Mouse (Mus musculus): Measurements from ENCODE around the gene Lamb2. TPM values are rescaled to one million over a fixed set of nuclear protein-coding genes. Genes with fewer than 3 reads are reported as not detected.

Lamb2 gene
- polyA plus RNA-seq, 1 experiment from 2014 or later, result 17.5 TPM

DNA sequence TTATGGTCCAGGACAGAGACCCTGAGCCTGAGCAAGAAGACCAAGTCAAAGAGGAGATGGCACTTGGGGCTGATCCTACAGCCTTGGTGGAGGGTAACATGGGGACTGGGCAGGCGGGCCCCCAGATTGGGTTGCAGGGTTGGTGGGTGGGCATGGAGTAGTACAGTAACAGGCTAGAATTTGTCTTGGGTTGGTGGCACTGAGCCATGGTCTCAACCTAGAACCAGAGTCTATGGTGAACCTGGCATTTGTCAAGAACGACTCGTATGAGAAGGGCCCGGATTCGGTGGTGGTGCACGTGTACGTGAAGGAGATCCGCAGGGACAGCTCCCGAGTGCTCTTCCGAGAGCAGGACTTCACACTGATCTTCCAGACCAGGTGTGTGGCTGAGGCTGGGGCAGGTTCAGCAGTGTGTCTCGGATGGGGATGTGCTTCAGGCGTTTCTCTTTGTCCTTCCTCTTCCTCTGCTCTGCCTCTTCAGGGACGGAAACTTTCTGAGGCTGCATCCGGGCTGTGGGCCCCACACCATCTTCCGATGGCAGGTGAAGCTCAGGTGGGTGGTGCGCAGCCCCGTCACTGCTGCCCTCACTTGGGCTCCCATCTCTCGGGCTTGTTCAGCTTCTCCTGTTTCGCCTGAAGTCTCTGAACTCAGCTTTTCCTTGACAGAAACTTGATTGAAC is 14.8 kb downstream of the Lamb2 start:
- H3K27me3 ChIP-seq (replicated peaks), result no peaks in the 10 kb centered on the region
- H3K27ac ChIP-seq (replicated peaks), result no peak overlapping the region
- 94% methylated on average over 19 of the region's 19 CpGs for WGBS
- no peak for ATAC-seq (ENCODE audit: low FRiP score)
- H3K9me3 ChIP-seq (replicated peaks), result no peaks in the 10 kb centered on the region
- peaks cover 72% of the 10 kb centered on the region for H3K36me3 ChIP-seq
- H3K4me1 ChIP-seq, result peaks cover 26% of the 10 kb centered on the region
- no peak overlapping the region for H3K4me2 ChIP-seq
- H3K9ac ChIP-seq (replicated peaks), result no peak overlapping the region
- H3K4me3 ChIP-seq (replicated peaks), result no peak overlapping the region

DNA sequence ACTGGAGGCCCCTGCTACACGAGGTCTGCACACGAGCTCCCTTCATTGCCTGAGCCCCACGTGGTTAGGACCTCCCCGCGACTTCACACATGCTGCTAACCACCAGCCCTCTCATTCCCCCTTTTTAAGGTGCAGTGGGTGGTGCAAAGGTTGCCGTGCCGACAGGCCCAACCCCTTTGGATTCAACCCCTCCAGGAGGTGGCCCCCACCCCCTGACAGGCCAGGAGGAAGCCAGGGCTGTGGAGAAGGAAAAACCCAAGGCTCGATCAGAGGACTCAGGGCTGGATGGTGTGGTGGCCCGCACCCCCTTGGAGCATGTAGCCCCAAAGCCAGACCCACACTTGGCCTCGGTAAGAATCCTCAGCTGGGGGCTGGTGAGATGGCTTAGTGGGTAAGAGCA is 15.4 kb downstream of the Lamb2 start:
- H3K4me3 ChIP-seq (replicated peaks), result no peak overlapping the region
- H3K4me1 ChIP-seq, result peaks cover 20% of the 10 kb centered on the region
- no peak overlapping the region for H3K4me2 ChIP-seq
- H3K36me3 ChIP-seq, result peaks cover 78% of the 10 kb centered on the region
- no peak overlapping the region for H3K9ac ChIP-seq (replicated peaks)
- no peak overlapping the region for H3K27ac ChIP-seq (replicated peaks)
- ATAC-seq (ENCODE audit: low FRiP score), result no peak
- no peaks in the 10 kb centered on the region for H3K9me3 ChIP-seq (replicated peaks)
- WGBS, result 85% methylated on average over 10 of the region's 10 CpGs
- no peaks in the 10 kb centered on the region for H3K27me3 ChIP-seq (replicated peaks)

DNA sequence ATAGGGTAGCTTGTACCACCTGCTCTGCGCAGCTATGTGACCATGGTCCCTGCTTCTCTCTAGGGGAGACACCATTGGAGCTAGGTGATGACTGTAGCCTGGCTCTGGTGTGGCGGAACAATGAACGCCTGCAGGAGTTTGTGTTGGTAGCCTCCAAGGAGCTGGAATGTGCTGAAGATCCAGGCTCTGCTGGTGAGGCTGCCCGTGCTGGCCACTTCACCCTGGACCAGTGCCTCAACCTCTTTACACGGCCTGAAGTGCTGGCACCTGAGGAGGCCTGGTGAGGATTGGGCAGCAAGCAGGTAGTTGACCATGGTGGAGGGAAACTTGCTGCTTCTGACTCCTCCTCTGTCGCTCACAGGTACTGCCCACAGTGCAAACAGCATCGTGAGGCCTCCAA is 19.7 kb downstream of the Lamb2 start:
- no peaks in the 10 kb centered on the region for H3K9me3 ChIP-seq (replicated peaks)
- no peak overlapping the region for H3K4me2 ChIP-seq
- H3K9ac ChIP-seq (replicated peaks), result no peak overlapping the region
- H3K4me1 ChIP-seq, result no peaks in the 10 kb centered on the region
- ATAC-seq (ENCODE audit: low FRiP score), result no peak
- H3K27me3 ChIP-seq (replicated peaks), result no peaks in the 10 kb centered on the region
- H3K4me3 ChIP-seq (replicated peaks), result no peak overlapping the region
- H3K36me3 ChIP-seq, result peaks cover 93% of the 10 kb centered on the region
- WGBS, result over 99% methylated on average over 7 of the region's 7 CpGs
- no peak overlapping the region for H3K27ac ChIP-seq (replicated peaks)

DNA sequence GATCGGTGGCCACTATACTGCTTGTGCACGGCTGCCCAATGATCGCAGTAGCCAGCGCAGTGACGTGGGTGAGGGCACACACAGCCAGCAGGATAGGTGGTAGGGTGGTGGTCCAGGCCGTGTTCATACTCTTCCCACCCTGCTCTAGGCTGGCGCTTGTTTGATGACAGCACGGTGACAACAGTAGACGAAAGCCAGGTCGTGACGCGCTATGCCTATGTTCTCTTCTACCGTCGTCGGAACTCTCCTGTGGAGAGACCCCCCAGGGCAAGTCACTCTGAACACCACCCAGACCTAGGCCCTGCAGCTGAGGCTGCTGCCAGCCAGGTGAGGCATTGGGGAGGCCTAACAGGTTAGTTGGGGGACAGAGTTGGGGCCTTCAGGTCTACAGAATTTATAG is 20.4 kb downstream of the Lamb2 start:
- H3K4me2 ChIP-seq, result no peak overlapping the region
- no peaks in the 10 kb centered on the region for H3K27me3 ChIP-seq (replicated peaks)
- H3K4me1 ChIP-seq, result no peaks in the 10 kb centered on the region
- no peak overlapping the region for H3K9ac ChIP-seq (replicated peaks)
- H3K27ac ChIP-seq (replicated peaks), result no peak overlapping the region
- no peak overlapping the region for H3K4me3 ChIP-seq (replicated peaks)
- H3K36me3 ChIP-seq, result peaks cover 85% of the 10 kb centered on the region
- 96% methylated on average over 15 of the region's 15 CpGs for WGBS
- no peaks in the 10 kb centered on the region for H3K9me3 ChIP-seq (replicated peaks)
- no peak for ATAC-seq (ENCODE audit: low FRiP score)

DNA sequence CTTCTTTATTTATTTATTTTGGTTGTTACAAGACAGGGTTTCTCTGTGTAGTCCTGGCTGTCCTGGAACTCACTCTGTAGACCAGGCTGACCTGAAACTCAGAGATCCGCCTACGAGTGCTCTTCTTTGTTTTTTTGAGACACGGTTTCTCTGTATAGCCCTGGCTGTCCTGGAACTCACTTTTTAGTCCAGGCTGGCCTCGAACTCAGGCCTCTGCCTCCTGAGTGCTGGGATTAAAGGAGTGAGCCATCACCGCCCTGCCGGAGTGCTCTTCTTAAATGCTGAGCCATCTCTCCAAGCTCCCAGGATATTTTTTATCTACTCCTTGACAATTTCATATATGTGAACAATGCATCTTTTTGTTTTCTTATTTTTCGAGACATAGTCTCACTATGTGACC is 27.4 kb downstream of the Lamb2 start:
- no peak for ATAC-seq (ENCODE audit: low FRiP score)
- Histone ChIP-seq H3K9ac (replicated peaks) (no peak overlapping the region), H3K4me3 (replicated peaks) (no peak overlapping the region; the same call in 1 of the 2 replicates), H3K36me3 (peaks cover 35% of the 10 kb centered on the region), H3K27ac (replicated peaks) (no peak overlapping the region; the same call in 1 of the 2 replicates), H3K27me3 (replicated peaks) (no peaks in the 10 kb centered on the region), H3K4me1 (peaks cover 25% of the 10 kb centered on the region), H3K9me3 (replicated peaks) (no peaks in the 10 kb centered on the region), H3K4me2 (peak overlapping the region; percentile 88)
- 90% methylated on average over 7 of the region's 7 CpGs for WGBS

DNA sequence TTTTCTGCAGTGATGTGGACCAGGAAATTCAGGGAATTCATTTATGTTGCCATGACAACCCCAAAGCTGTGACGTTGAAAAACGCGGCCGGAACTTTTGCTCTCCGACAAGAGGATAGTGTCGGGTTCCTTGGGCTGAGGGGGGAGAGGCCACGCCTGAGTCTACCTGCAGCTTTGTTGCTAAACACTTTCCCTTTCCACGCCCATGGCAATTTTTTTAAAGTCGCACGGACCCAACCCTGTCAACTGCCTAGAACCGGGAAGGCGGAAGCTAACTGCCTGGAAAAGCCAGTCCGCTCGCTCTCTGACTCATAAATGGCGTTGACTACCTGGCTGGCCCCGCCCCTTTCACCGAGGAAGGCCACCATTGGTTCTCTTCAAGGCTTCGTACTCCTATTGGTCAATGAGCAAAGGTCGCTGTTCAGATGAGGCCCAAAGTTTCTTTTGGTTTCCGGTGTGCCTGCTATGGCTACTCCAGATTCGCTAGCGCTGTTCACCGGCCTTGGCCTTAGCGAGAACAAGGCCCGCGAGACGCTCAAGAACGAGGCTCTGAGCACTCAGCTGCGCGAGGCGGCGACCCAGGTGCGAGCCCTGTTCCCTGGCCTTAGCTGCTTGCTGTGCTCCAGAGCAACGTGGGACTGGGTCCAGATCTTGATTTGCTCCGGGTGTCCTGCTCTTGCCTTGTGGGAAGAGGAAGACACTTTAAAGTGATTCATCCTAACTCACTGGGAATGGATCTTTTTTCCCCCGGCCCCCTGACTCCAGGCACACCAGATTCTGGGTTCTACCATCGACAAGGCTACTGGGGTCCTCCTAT is 28.3 kb downstream of the Lamb2 start, which contains the start of gene Qars:
Gene Qars (plus strand): TSS at position 88 of the 816 bp plus-strand sequence.
- Histone ChIP-seq H3K36me3 (peaks cover 36% of the 10 kb centered on the region), H3K9ac (replicated peaks) (peak within 1 kb of the TSS; percentile 60), H3K4me1 (peaks cover 25% of the 10 kb centered on the region), H3K27ac (replicated peaks) (peak within 1 kb of the TSS; percentile 89), H3K27me3 (replicated peaks) (no peaks in the 10 kb centered on the region), H3K4me2 (peak within 1 kb of the TSS; percentile 88), H3K9me3 (replicated peaks) (no peaks in the 10 kb centered on the region), H3K4me3 (replicated peaks) (peak within 1 kb of the TSS; percentile 77)
- ATAC-seq (ENCODE audit: low FRiP score), result peak; percentile 97
- WGBS, result under 1% methylated on average over 37 of the region's 37 CpGs

DNA sequence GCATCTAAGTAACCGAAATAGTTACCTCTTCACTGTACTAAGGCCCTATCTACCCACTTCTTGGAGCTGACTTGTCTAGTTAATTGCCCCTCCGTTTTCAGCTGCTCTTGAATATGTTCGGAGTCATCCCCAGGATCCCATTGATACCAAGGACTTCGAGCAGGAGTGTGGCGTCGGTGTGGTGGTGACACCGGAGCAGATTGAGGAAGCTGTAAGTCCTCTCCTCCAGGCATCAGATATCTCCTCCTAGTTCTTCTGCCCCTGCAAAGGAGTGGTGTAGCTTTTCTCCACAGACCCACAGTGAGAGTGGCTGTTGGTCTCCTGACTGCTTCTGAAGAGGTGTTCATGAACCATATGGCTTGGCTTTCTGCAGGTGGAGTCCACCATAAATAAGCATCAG is 29.2 kb downstream of the Lamb2 start:
- Histone ChIP-seq H3K4me1 (peaks cover 25% of the 10 kb centered on the region), H3K4me2 (peak overlapping the region; percentile 88), H3K36me3 (peaks cover 38% of the 10 kb centered on the region), H3K27me3 (replicated peaks) (no peaks in the 10 kb centered on the region), H3K4me3 (replicated peaks) (peak overlapping the region; percentile 77), H3K9me3 (replicated peaks) (no peaks in the 10 kb centered on the region), H3K27ac (replicated peaks) (no peak overlapping the region), H3K9ac (replicated peaks) (peak overlapping the region; percentile 60)
- 87% methylated on average over 7 of the region's 7 CpGs for WGBS
- ATAC-seq (ENCODE audit: low FRiP score), result no peak

DNA sequence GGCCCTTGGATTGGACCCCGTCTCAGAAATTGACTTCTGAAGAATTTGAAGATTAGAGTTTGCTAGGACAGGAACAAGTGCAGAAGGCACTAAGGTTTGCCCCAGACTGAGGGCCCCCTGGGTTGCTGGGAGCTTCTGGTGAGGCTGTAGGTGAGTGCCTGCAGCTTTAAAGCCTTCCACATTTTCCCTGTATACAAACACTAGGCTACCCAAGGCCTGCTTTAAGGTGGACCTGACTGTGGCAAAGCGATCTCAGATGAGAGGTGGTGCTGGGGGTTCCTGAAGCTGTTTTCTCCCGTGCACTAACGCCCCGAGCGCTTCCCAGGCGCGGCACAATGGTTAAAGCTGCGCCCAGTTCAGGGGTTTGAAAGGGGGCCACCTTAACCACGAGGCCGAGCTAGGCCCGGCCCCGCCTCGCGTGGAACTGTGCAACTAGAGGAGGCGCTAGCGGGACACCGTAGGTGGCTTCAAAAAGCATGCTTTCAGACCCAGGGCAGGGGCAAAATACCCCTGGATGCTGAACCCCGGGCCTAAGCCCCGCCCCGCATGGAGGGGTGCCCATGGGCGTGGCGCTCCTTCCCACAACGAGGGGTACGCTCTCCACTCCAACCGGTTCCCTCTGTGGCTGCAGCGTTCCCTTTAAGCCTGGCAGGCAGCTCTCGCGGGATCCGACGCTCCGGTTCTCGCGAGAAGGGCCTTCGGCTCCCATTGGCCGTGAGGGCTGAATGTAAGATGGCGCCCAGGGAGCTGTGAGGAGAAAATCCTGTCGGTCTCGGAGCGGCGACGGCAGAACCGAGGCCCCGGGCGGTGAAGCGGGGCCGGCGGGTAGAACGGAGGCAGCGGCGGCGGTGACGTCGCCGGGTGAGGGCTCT is 37.1 kb downstream of the Lamb2 start, which contains the start of gene Qrich1:
Gene Qrich1 (plus strand): TSS at position 427 of the 872 bp plus-strand sequence.
- H3K9me3 ChIP-seq (replicated peaks), result no peaks in the 10 kb centered on the region
- no peaks in the 10 kb centered on the region for H3K27me3 ChIP-seq (replicated peaks)
- H3K4me3 ChIP-seq (replicated peaks), result peak within 1 kb of the TSS; percentile 94
- H3K4me2 ChIP-seq, result peak within 1 kb of the TSS; percentile 90
- peaks cover 32% of the 10 kb centered on the region for H3K4me1 ChIP-seq
- peaks cover 42% of the 10 kb centered on the region for H3K36me3 ChIP-seq
- peak within 1 kb of the TSS; percentile 94 for H3K9ac ChIP-seq (replicated peaks)
- H3K27ac ChIP-seq (replicated peaks), result peak within 1 kb of the TSS; percentile 100
- ATAC-seq (ENCODE audit: low FRiP score), result peak; percentile 96
- WGBS, result 1% methylated on average over 55 of the region's 55 CpGs

DNA sequence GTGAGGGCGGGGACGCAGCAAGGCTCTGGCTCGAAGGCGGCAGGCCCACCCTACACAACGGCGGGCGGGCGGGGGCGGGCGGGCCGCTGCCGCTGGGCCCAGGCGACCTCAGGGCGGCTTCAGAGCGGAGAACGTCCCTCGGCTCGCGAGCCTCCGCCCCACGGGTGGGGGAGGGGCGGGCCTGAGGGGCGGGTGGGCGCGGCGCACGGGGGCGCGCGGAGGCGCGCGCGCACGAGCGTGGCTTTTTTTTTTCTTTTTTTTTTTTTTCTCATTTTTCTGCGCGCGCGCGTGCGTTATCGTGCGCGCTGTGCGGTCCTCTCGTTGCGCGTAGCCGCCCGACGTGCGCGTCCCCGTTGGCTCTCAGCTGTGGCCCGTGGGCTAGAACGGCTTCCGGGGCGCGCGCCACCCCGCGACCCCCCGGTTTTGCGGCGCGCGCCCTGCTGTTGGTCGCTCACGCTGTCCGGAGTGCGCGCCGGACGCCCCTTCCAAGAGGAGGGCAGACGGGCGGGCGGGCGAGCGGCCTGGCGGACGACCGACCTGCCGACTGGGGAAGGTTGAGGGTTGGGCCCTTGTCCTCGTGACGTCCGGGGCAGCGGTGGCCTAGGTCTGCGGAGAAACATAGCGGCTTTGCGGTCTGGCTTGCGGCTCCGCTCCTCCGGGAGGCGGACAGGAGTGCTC is 37.9 kb downstream of the Lamb2 start:
- Histone ChIP-seq H3K27me3 (replicated peaks) (no peaks in the 10 kb centered on the region), H3K9me3 (replicated peaks) (no peaks in the 10 kb centered on the region), H3K36me3 (peaks cover 34% of the 10 kb centered on the region), H3K4me1 (peaks cover 38% of the 10 kb centered on the region), H3K4me2 (peak overlapping the region; percentile 90), H3K27ac (replicated peaks) (peak overlapping the region; percentile 100), H3K9ac (replicated peaks) (peak overlapping the region; percentile 94), H3K4me3 (replicated peaks) (peak overlapping the region; percentile 94)
- peak; percentile 77 for ATAC-seq (ENCODE audit: low FRiP score)
- under 1% methylated on average over 78 of the region's 95 CpGs for WGBS

DNA sequence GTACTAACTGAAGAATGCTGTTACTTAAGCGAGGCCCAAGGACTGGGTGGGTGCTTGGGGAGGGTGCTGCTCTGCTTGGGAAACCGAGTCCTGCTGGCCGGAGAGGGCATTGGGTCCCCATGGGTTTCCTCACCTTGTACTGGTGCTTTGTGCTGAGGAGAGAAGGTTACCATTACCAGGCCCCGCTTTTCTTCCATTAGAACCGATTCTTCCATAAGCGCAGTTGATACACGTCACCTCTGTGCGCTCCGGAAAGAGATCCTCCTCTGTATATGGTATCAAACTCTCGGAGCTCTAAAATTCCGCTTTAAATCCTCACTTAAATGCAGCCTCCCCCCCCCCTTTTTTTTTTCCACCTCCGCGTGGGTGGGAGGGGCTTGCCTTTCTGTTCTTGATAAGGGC is 38.4 kb downstream of the Lamb2 start:
- H3K27ac ChIP-seq (replicated peaks), result peak overlapping the region; percentile 100
- ATAC-seq (ENCODE audit: low FRiP score), result peak; percentile 11; the same call in 1 of the 2 replicates
- peak overlapping the region; percentile 94 for H3K9ac ChIP-seq (replicated peaks)
- H3K27me3 ChIP-seq (replicated peaks), result no peaks in the 10 kb centered on the region
- H3K4me3 ChIP-seq (replicated peaks), result peak overlapping the region; percentile 94
- peaks cover 38% of the 10 kb centered on the region for H3K4me1 ChIP-seq
- no peaks in the 10 kb centered on the region for H3K9me3 ChIP-seq (replicated peaks)
- H3K36me3 ChIP-seq, result peaks cover 29% of the 10 kb centered on the region
- WGBS, result under 1% methylated on average over 13 of the region's 13 CpGs
- H3K4me2 ChIP-seq, result peak overlapping the region; percentile 90

DNA sequence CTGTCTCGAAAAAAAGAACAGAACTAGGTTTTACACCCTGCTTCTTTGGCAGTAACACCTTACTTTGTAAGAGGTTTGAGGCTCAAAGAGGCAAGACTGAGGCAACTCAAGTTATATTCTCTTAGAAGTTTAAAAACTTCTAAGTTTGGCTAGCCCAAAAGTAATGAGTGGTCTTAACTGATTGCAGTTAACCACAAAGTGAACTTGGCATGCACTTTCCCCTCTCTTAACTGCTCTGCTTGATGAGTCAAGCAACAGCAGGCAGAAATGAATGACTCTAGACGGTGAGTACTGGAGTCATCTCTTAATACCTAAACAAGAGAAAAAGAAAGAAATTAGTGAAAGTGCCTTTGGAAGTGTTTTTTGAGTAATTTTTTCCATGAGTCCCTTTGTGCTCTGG is 42.1 kb downstream of the Lamb2 start:
- H3K9me3 ChIP-seq (replicated peaks), result no peaks in the 10 kb centered on the region
- H3K36me3 ChIP-seq, result no peaks in the 10 kb centered on the region
- H3K4me1 ChIP-seq, result peaks cover 33% of the 10 kb centered on the region
- no peak overlapping the region for H3K4me3 ChIP-seq (replicated peaks)
- H3K27me3 ChIP-seq (replicated peaks), result no peaks in the 10 kb centered on the region
- H3K9ac ChIP-seq (replicated peaks), result no peak overlapping the region
- 94% methylated on average over 2 of the region's 2 CpGs for WGBS
- no peak overlapping the region for H3K4me2 ChIP-seq
- no peak overlapping the region for H3K27ac ChIP-seq (replicated peaks)
- ATAC-seq (ENCODE audit: low FRiP score), result no peak
